Mouse (Mus musculus): ENCODE measurements around the gene Sema6c.

Gene Sema6c

DNA sequence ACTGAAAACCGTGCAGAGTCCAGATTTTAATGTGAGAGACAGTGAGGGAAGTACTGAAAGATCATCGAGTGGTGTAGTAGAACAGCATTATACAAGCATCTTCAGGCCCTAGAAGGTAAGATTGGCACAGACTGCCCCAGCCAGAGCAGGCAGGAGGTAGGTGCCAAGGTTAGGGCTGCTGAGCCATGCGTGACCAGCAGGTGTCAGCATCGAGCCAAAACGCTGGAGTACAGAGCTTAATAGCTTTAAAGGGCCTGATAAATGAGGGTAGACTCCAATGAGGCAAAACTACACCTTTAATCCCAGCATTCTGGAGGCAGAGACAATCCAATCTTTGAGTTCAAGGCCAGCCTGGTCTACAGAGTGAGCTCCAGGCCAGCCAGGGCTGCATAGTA is 17.6 kb upstream of the Sema6c start:
- DNase-seq (ENCODE audit: low read depth, low spot score), result peak; percentile 91

DNA sequence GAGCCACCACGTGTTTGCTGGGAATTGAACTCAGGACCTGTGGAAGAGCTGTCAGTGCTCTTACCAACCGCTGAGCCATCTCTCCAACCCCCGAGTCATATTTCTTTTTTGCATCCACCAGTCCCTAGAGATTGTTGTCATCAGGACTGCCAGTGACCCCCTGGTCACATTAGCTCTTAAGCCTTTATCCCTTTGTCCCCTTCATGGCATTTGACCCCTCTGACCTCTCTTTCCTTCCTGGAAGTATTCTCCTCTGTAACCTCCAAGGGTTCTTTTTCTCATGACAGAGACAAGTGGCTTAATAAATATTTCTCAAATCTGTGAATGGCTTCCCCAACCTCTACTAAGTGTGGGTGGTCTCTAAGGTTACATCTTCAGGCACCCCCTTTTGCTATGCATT is 12.3 kb upstream of the Sema6c start:
- DNase-seq (ENCODE audit: low read depth, low spot score), result no peak

DNA sequence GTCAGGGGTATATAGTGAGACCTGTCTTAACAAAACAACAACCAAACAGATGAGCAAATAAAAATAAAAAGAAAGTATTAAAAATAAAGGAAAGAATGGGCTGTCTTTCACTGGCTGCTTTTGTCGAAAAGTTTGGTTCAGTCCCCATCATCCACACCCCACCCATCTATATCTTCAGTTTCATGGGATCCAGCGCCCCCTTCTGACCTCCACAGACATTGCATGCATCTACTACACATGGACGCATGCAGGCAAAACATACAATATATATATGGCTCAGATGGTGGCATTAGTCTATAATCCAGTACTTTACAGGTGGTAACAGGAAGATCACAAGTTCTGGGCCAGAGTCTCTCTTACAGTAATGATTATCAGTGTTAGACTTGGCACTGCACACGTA is 6.4 kb upstream of the Sema6c start:
- peak; percentile 53 for DNase-seq (ENCODE audit: low read depth, low spot score)

DNA sequence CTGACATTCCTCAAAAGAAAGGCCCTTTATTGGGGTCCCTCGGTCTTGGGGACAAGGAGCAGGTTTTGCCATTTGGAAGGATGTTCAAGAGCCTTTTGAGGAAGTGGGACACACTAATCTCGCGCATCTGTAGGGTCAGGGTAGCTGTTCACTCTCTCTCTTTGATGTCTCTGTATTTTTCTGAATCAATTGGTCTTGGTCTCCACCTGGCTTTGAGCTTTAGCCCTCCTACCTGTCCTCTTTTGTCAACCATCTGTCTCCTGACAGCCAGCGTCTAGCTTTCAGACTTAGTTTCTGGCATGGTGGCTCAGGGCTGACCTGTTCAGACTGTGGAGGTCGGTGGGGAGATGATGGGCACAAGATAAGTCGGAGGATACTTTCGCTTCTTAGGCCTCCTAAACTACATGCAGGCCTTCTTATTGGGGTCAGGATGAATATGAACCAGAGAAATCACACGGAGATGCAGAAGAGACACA is 708 bp upstream of the Sema6c start:
- no peak for DNase-seq (ENCODE audit: low read depth, low spot score)

DNA sequence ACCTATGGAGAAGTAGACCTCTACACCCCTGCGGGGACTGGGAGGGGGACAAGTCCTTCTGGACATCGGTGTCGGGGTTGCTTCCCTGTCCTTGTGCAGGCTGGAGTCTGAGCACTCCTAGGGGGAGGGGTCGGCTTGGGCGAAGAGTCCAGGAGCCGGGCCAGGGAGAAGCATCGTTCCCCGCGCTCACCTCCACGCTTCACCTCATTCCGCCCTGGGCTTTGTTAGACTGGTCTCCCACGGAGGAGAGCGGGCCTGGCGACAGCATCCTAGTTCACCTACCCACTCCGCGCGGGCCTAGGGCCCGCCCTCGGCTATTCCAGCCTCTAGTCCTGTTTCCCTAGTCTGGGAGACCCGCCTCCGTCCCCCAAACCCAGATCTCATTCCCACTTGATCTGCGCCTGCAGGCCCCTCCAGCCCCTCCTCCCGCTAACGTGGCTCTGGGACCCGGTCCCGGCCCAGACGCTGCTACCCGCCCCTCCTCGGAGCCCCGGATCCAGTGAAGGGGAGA is 839 bp downstream of the Sema6c start:
- DNase-seq (ENCODE audit: low read depth, low spot score), result no peak

DNA sequence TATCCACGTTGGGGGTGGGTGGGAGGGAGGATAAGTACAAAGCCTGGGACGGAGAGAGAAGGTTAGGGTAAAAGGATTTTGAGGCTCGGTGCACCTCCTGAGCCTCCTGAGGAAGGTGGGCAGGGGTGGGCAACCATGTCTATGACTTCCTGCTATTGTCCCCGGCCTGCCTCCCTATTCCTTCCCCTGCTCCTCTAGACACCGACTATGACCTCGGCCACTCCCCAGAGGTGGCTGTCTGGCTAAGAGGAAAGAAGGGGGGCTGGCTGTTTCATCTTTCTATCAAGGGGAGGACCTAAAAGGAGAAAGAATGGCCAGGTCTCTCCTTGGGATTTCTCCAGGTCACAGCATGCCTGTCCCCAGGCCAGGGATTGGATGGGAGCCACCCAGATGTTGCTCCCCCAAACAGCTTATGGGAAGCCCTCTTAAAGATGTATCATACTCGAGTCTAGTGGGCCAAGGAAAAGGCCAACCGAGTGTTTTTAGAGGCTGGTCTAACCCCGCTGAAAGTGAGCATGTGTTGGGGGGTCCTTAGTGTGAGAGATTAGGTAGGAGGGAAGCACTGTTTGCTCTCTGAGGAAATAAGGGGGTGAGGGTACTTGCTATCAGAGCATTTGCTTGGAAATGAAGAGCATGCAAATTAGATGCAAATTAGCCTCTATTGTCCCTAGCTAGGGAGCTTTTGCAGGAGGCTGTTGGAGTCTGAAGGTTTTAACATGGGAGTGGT is 1.5 kb downstream of the Sema6c start:
- no peak for DNase-seq (ENCODE audit: low read depth, low spot score)

DNA sequence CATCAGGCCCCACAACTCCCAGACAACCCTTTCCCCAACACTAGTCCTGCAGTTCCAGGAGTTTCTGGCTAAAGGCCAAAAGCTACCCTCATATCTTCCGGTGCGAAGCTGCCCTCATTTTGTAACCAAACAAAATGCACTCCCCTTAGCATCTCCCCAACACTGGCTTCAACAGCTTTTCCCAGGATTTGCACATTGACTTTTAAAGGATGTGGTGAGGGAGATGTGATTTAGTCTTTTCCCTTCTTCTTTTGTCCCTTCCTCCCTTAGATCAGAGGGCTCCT is 2.0 kb downstream of the Sema6c start:
- DNase-seq (ENCODE audit: low read depth, low spot score), result no peak

DNA sequence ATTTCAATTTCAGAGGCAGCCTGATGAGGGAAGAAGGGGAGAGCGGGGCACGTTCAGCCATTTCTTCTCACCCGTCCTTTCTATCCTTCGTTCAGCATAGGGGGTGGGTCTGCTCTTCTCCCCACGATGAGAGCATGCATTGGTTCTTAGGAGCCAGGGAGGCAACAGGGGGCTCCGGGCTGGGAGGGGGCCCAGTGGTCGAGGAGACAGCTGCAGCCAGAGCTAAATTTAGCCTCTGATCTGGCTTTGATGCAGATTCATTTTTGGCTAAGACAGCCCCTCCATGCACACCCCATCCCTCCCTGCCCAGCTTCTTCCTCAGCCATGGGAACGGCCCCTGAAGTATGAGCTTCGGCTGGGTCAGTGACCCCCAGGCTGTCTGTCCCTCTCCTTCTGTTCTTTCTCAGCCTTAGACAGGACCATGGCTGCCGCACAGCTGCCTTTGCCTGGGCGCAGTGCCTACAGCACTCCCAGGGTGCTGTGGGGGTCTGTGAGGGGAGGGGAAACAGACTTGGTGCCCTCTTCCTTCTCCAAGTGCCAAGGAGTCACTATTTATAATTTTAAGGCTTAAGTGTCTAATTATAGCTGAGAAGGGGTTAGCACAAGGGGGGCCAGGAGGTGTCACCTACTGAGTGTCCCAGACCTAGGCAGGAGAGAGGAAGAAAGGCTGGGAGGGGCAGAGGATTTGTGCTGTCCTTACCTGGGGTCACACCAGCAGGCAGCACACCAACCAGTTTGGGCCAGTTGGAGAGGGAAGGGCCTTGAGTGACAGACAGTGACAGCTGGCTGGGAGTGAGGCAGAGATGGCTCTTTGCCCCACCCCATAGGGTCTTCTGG is 3.4 kb downstream of the Sema6c start:
- no peak for DNase-seq (ENCODE audit: low read depth, low spot score)

DNA sequence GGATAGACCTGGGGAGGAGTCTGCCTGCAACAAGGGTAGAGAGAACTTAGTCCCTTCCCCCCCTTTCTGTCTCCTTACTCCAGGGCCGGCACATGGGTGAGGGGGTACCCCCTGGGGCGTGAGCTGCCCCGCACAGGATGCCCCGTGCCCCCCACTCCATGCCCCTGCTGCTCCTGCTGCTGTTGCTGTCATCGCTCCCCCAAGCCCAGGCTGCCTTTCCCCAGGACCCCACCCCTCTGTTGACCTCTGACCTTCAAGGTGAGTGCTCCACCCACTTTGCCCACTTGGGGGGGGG is 3.9 kb downstream of the Sema6c start:
- DNase-seq (ENCODE audit: low read depth, low spot score), result no peak

DNA sequence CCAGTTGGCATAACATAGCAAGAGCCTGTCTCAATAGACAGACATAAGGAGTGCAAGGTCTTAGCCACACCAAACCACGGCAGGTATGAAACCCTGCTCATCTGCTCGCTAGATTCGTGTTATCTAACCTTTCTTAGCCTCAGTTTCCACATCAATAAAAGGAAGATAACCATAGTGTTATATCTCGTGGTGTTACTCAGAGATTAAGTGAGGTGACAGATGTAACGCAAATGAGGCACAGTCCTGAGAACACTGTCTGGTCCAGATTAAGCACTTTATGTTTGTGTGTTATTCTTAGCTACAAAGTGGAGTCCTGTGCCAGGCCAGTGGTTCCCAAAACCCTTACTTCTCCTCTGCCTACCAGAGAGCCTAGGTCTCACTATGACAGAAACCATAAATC is 4.6 kb downstream of the Sema6c start:
- no peak for DNase-seq (ENCODE audit: low read depth, low spot score)

DNA sequence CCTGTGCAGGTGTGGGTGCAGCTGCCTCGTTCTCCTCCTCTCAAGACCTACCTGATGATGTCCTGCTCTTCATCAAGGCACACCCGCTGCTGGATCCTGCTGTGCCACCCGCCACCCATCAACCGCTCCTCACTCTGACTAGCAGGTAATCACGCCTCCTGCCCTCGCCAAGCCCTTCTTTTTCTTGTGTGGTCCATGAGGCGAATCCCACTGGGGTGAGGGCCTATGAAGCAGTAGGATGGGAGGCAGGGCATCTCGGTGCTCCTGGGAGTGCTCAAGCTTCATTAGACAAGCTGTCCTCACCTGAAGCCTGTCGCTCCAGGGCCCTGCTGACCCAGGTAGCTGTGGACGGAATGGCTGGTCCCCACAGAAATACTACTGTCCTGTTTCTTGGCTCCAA is 9.7 kb downstream of the Sema6c start:
- DNase-seq (ENCODE audit: low read depth, low spot score), result no peak

DNA sequence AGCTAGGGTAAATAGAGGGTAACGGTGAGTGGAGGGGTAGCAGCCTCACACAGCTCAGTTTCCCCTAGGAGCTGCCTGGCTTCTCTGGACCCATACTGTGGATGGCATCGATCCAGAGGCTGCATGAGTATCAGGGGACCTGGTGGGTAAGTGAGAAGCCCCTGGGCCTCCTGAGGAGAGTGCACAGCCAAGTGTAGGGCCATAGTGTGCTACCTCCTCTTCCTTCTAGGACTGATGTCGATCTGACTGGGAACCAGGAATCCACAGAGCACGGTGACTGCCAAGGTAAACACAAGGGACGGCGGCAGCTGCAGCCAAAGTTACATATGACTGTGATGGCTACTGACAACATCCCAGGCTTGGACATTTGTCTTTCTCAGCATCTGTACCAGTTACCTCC is 10.8 kb downstream of the Sema6c start:
- DNase-seq (ENCODE audit: low read depth, low spot score), result no peak

DNA sequence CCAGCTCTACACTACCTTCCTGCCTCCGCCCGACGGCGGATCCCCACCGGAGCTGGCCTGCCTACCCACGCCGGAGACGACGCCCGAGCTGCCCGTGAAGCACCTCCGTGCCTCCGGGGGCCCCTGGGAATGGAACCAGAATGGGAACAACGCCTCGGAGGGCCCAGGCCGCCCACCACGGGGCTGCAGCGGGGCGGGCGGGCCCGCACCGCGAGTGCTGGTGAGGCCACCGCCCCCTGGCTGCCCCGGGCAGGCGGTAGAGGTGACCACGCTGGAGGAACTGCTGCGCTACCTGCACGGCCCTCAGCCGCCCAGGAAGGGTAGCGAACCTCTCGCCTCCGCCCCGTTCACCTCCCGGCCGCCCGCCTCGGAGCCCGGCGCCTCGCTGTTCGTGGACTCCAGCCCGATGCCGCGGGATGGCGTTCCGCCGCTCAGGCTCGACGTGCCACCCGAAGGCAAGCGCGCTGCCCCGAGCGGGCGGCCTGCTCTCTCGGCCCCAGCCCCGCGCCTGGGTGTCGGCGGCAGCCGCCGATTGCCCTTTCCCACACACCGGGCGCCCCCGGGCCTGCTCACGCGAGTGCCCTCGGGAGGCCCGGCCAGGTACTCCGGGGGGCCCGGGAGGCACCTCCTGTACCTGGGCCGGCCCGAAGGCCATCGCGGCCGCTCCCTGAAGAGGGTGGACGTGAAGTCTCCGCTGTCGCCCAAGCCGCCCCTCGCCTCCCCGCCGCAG is 12.4 kb downstream of the Sema6c start:
- DNase-seq (ENCODE audit: low read depth, low spot score), result no peak

DNA sequence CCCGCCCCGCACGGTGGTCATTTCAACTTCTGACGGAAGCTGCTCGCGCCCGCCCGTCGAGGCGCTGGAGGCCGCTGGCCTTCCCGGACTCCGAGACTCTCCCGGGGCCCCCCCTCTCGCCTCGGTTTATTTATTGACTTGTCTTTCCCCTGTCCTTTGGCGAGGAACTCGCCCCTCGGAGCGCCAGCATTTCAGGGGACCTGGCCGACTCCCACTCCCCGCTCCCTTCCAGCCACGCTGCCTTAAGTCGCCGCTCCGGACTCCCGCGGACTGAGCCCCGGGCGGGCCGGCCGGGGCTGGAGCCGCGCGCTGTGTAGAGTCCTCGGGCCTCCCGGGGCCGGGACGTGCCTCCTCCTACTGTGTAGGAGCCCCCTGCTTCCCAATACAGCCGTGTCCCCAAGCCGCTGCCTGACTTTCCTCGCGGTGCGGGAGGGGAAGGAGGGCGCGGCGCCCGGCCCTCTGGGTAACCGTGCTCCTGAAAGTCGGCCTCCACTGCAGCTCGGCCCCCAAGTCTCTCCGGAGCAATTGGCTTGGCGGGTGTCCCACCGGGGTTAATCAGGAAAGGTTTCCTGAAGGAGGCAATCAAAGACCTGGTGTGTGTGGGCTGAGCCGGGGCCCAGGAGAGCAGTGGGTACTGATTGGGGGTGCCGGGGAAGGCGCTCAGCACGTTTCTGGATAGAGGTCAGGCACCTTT is 13.1 kb downstream of the Sema6c start:
- no peak for DNase-seq (ENCODE audit: low read depth, low spot score)

DNA sequence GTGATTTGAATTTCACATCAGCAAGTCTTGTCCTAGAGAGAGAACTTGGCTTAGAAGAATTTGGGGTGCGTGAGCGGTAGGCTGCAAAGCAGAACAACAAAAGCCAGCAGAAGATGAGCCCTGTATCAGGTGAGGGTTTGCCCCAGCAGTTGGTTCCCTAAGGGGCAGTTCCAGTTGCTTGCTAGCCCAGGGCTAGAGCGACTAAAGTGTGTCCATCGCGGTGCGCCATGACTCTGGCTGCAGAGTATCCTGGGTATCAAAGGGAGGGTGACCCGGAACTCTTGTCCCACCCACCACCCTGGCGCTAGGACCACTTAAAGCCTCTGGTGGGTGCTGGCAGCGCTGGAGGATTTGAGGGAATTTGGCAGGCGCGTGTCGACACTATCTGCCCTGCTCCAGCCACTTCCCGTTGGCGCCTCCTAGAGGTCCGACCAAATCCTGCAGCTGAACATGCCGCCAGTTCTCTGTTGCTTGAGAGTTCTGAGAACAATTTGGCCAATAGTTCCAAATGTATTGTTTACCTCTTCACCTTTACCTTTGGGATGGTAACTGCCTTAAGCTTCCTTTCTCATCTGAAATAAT is 13.8 kb downstream of the Sema6c start:
- DNase-seq (ENCODE audit: low read depth, low spot score), result peak; percentile 81

DNA sequence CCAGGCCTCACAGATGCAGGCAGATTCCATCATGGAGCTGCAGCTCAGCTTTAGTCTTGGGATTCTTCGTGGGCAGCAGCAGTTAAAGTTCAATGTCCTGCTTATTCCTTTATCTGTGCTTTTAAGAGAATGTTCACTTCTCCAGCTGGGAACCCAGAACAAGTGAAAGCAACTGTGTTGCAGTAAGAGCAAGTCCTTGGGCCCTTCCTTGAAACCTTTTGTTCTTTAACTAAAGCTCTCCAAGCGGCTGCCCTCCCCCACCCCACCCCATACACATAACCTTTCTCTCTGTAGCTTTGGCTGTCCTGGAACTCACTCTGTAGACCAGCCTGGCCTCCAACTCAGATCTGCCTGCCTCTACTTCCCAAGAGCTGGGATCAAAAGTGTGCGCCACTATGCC is 16.2 kb downstream of the Sema6c start:
- no peak for DNase-seq (ENCODE audit: low read depth, low spot score)

DNA sequence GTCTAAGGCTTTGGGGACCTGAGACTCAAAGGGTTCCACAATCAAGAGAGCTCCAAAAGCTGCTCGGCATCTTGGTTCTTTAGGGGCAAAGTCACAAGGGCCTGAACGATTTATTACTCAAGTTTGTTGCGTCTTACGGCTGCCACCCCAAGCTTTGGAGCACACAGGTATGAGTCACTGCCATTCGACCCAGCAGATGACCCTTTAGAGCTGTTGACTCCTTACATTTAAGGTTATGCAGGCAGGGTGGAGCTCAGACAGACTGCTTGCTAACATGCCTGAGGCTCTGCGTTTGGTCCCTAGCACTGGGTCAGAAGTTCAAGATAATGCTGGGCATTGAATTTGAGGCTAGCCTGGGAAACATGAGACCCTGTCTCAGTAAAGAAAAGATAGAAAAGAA is 17.3 kb downstream of the Sema6c start:
- DNase-seq (ENCODE audit: low read depth, low spot score), result no peak

DNA sequence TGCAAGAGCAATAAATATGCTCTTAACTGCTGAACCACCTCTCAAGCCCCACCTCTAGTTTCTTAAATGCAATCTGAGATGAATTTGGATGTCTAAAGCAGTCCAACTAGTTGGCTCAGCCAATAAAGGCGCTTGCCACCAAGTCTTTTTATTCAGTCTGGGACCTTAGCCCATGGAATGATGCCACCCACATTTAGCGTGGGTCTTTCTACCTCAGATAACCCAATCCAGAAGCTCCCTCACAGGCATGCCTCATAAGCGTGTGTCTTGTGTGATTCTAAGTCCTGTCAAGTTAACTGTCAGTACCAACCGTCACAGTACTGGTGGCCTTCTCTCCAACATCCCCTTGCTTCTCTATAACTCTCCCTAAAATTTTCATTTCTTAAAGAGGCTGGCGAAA is 18.7 kb downstream of the Sema6c start:
- peak; percentile 57 for DNase-seq (ENCODE audit: low read depth, low spot score)

DNA sequence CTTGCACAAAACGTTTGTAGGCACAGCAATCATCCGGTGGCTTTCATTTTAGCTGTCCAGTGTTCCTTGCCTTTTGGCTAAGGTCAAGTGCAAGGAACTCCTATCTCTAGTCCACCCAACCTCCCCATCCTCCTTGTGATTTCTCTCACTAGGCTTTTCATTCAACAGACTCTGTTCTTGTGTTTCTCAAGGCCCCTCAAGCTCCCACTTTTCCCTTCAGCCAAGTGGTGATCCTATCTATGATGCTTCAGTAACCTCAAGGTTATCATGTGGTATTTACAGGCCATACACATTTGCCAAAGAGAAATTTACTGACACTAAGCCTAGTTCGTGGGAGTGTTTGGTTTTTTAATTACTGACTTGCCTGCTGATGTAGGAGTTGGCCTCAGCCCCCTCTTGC is 19.6 kb downstream of the Sema6c start:
- no peak for DNase-seq (ENCODE audit: low read depth, low spot score)

DNA sequence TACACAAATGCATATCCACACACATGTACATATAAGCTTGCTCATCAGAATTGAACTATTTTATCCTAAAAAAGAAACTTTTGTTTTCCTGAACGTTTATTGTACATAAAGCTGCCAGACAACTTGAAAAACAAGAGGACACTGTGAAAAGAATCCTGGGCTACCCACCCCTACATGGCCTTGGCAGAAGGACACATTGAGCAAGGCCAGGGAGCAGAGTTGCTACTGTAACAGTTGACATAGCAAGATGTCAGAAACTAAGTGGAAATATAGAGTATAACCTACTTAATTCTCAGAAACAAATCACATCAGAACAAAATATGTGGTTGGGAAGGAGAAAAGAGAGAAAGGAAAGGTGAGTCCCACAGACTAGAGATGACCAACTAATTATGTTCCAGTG is 21.6 kb downstream of the Sema6c start:
- no peak for DNase-seq (ENCODE audit: low read depth, low spot score)

DNA sequence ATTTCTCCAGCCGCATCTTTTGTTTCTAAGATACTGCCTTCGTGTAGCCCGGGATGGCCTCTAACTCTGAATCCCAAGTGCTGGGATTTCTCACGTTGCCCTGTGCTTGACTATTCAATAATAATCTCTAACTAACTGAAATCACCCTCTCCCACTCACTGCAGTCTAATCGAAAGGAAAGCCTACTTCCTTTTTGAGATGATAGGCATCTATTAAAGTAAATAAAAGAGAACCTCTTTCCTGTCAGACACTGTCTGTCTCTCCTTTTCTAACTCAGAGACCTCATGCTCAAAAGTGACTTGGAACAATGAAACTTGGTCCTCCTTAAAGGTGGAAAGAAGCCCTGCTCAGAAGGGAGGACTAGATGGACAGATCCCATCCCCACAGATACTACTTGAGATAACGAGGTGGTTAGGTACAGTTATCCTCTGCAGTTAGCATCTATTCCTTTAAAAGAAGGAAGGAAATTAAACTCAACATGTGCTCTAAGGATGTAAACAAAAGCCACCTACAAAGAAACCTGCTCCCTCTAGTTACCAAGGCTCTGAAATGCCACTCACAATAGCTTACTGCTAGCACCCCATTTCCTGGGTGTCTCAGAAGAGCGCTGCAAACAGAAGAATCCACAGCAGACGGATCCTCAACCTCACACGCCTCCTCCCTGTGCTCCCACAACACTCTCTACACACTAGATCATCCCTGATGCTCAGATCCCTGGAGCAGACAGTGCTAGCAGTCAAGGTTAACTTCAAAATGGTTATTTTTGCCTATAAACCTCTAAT is 24.7 kb downstream of the Sema6c start:
- peak; percentile 58 for DNase-seq (ENCODE audit: low read depth, low spot score)
